Mouse (Mus musculus): ENCODE measurements around the gene Ercc4. TPM values are rescaled to one million over a fixed set of nuclear protein-coding genes. Genes with fewer than 3 reads are reported as not detected.
"Not testable (repeated sequence)": the region's sequence is repeated elsewhere in the genome, so short reads cannot be mapped to it uniquely, and the experiment has no call there.

Gene Ercc4
- polyA plus RNA-seq (2015; fragmentation: Nextera tagmentation; extraction: Ambion mirVana) = 13.8 and 15.2 TPM in 2 replicates

DNA sequence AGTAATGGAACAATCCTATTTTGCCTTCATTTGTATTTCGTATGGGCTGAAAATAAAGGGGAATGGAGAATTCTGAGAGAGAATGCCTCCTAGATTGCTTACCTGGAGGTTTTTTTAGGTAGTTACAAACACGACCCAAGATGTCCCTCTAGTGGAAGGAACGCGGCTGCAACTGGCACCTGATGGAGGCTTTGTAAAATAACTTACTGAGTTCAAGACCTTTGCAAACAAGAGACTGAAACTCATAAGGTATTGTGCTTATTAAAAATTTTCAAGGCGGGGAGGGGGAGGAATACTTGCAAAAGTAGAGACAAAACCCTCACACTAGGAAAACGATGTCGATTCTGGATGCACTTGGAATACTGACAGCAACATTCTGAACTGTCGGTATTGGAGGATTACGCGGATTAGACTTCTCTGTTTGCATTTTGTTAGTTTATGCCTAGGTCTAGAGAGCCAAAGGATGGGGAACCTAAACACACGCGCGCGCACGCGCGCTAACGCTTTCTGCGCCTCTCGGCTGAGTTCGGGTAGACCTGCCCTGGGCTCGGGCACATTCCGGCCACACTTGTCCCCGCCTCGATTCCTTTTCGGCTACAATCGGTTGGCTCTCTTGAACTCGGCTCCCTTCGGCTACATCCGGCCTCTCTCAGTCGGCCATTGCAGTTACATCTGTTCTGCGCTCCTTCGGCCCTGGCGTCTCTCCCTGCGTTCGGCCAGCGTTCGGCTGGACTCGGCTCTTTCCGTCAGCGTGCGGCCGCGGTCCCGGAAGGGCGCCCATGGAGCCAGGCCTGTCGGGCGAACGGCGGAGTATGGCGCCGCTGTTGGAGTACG, at the start of gene Ercc4:
Ercc4 (plus strand) TSS at position 529 of the 834 bp plus-strand sequence.
- WGBS = under 1% methylated on average over 53 of the region's 53 CpGs
- Histone ChIP-seq H3K27ac (replicated peaks) (peak within 1 kb of the TSS; percentile 89), H3K4me3 (peak within 1 kb of the TSS; percentile 72), H3K27me3 (no peaks in the 10 kb centered on the region), H3K4me2 (replicated peaks) (peak within 1 kb of the TSS; percentile 60), H3K4me1 (peaks cover 12% of the 10 kb centered on the region), H3K9ac (replicated peaks) (peak within 1 kb of the TSS; percentile 91), H3K36me3 (peaks cover 11% of the 10 kb centered on the region), H3K9me3 (no peaks in the 10 kb centered on the region)
- peak; percentile 99 for ATAC-seq (replicated peaks)

GRCm38 (mm10) chr16:13061113-13061512, 48.4 kb upstream of the Ercc4 start:
- no peaks in the 10 kb centered on the region for H3K36me3 ChIP-seq
- ATAC-seq (replicated peaks) = no peak
- no peak overlapping the region for H3K4me3 ChIP-seq
- WGBS = 33% methylated on average over 10 of the region's 10 CpGs
- no peak overlapping the region for H3K9ac ChIP-seq (replicated peaks)
- no peak overlapping the region for H3K27ac ChIP-seq (replicated peaks)
- no peaks in the 10 kb centered on the region for H3K27me3 ChIP-seq
- no peak overlapping the region for H3K4me2 ChIP-seq (replicated peaks)
- no peaks in the 10 kb centered on the region for H3K4me1 ChIP-seq
- no peaks in the 10 kb centered on the region for H3K9me3 ChIP-seq

GRCm38 (mm10) chr16:13074176-13074575, 35.3 kb upstream of the Ercc4 start:
- Histone ChIP-seq H3K9me3 (no peaks in the 10 kb centered on the region), H3K4me3 (no peak overlapping the region), H3K4me1 (no peaks in the 10 kb centered on the region), H3K9ac (replicated peaks) (no peak overlapping the region), H3K27me3 (no peaks in the 10 kb centered on the region), H3K36me3 (no peaks in the 10 kb centered on the region), H3K4me2 (replicated peaks) (no peak overlapping the region), H3K27ac (replicated peaks) (no peak overlapping the region)
- ATAC-seq (replicated peaks) = no peak
- 86% methylated on average over 4 of the region's 4 CpGs for WGBS

DNA sequence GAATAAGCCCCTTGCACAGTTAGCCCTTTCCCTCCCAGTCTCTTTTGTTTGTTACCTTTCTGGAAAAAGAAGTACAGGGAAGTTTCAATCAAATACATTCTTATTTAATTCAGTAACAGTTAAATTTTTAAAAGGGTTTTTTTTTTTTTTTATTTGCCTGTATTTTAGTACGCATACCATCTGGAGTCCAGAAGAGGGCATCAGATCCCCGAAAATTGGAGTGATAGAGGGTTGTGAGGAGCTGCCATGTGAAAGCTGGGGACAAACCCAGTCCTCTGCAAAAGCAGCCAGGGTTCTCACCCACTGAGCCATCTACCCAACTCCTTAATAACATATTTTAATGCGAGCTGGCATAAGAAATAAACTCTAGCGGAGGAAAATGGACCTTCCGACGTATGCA, 29.3 kb upstream of the Ercc4 start:
- no peak for ATAC-seq (replicated peaks)
- Histone ChIP-seq H3K36me3 (no peaks in the 10 kb centered on the region), H3K27me3 (no peaks in the 10 kb centered on the region), H3K9me3 (no peaks in the 10 kb centered on the region), H3K27ac (replicated peaks) (no peak overlapping the region), H3K4me1 (no peaks in the 10 kb centered on the region), H3K4me3 (no peak overlapping the region), H3K4me2 (replicated peaks) (no peak overlapping the region), H3K9ac (replicated peaks) (no peak overlapping the region)
- 75% methylated on average over 6 of the region's 6 CpGs for WGBS

- Histone ChIP-seq H3K9me3 (no peaks in the 10 kb centered on the region), H3K9ac (replicated peaks) (no peak overlapping the region), H3K4me3 (no peak overlapping the region), H3K27me3 (no peaks in the 10 kb centered on the region), H3K36me3 (no peaks in the 10 kb centered on the region), H3K4me2 (replicated peaks) (no peak overlapping the region), H3K4me1 (no peaks in the 10 kb centered on the region), H3K27ac (replicated peaks) (no peak overlapping the region)
- ATAC-seq (replicated peaks) = no peak
- WGBS = 48% methylated on average over 6 of the region's 6 CpGs
Measured at GRCm38 (mm10) chr16:13083155-13083798, 26.2 kb upstream of the Ercc4 start.

GRCm38 (mm10) chr16:13108356-13108755, 1.1 kb upstream of the Ercc4 start:
- peaks cover 6% of the 10 kb centered on the region for H3K36me3 ChIP-seq
- 92% methylated on average over 12 of the region's 12 CpGs for WGBS
- H3K27me3 ChIP-seq = no peaks in the 10 kb centered on the region
- H3K4me3 ChIP-seq = no peak overlapping the region
- peaks cover 12% of the 10 kb centered on the region for H3K4me1 ChIP-seq
- no peak overlapping the region for H3K9ac ChIP-seq (replicated peaks)
- H3K4me2 ChIP-seq (replicated peaks) = no peak overlapping the region
- H3K9me3 ChIP-seq = no peaks in the 10 kb centered on the region
- H3K27ac ChIP-seq (replicated peaks) = no peak overlapping the region
- ATAC-seq (replicated peaks) = no peak

DNA sequence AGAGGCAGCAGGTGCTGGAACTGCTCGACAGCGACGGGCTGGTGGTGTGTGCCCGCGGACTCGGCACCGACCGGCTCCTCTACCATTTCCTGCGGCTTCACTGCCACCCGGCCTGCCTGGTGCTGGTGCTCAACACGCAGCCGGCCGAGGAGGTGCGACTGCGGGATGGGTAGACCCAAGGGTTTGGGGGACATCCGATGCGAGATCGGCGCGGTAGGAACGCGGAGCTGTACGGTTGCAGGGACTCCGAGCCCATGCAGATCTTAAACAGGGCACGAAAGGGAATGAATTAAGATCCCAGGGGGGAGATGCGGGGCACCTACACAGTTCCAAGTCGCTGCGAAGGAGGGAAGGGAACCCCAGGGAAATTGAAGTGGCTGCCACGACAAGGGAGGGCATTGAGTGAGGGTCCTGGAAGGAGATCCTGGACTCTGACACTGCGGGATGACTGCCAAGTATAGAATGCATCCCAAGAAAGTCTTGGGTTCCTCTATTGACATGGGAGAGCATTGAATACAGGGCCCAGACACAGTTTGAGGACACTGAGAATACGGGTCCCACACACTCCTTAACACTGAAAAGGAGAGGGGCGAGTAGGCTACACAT, 609 bp downstream of the Ercc4 start:
- ATAC-seq (replicated peaks) = peak; percentile 24
- Histone ChIP-seq H3K4me3 (peak overlapping the region; percentile 72), H3K4me2 (replicated peaks) (peak overlapping the region; percentile 60), H3K9ac (replicated peaks) (peak overlapping the region; percentile 91), H3K36me3 (peaks cover 12% of the 10 kb centered on the region), H3K9me3 (no peaks in the 10 kb centered on the region), H3K27me3 (no peaks in the 10 kb centered on the region), H3K4me1 (peaks cover 12% of the 10 kb centered on the region), H3K27ac (replicated peaks) (peak overlapping the region; percentile 89)
- under 1% methylated on average over 32 of the region's 32 CpGs for WGBS

- Histone ChIP-seq H3K4me1 (peaks cover 7% of the 10 kb centered on the region), H3K27me3 (no peaks in the 10 kb centered on the region), H3K9ac (replicated peaks) (no peak overlapping the region), H3K27ac (replicated peaks) (no peak overlapping the region), H3K4me3 (no peak overlapping the region), H3K4me2 (replicated peaks) (no peak overlapping the region), H3K36me3 (peaks cover 13% of the 10 kb centered on the region), H3K9me3 (no peaks in the 10 kb centered on the region)
- ATAC-seq (replicated peaks) = no peak
- 97% methylated on average over 2 of the region's 2 CpGs for WGBS
Measured at GRCm38 (mm10) chr16:13114821-13115220, 5.3 kb downstream of the Ercc4 start.

DNA sequence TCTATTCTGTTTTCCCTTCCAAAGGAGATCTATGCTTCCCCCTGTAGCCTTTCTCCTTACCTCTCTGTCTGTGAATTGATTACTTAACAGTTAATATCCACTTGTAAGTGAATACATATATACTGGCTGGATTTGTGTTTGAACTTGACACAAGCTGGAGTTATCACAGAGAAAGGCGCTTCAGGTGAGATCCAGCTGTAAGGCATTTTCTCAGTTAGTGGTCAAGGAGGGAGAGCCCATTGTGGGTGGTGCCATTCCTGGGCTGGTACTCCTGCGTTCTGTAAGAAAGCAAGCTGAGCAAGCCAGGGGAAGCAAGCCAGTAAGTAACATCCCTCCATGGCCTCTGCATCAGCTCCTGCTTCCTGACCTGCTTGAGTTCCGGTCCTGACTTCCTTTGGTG, 6.0 kb downstream of the Ercc4 start:
- peaks cover 13% of the 10 kb centered on the region for H3K36me3 ChIP-seq

GRCm38 (mm10) chr16:13117299-13117966, 7.9 kb downstream of the Ercc4 start:
- whole genome bisulfite sequencing = 65% methylated on average over 9 of the region's 9 CpGs
- H3K27ac ChIP-seq (replicated peaks) = no peak overlapping the region
- H3K4me3 ChIP-seq = no peak overlapping the region
- peak; percentile 93 for ATAC-seq (replicated peaks)
- H3K27me3 ChIP-seq = no peaks in the 10 kb centered on the region
- peaks cover 13% of the 10 kb centered on the region for H3K36me3 ChIP-seq
- H3K9me3 ChIP-seq = no peaks in the 10 kb centered on the region
- H3K9ac ChIP-seq (replicated peaks) = no peak overlapping the region
- no peak overlapping the region for H3K4me2 ChIP-seq (replicated peaks)
- no peaks in the 10 kb centered on the region for H3K4me1 ChIP-seq

More for the DNA sequence above, 6.0 kb downstream of the Ercc4 start:
- not testable (repeated sequence) for H3K4me2 ChIP-seq (replicated peaks); ATAC-seq (replicated peaks); H3K4me1 ChIP-seq; H3K9ac ChIP-seq (replicated peaks); H3K4me3 ChIP-seq; H3K27ac ChIP-seq (replicated peaks); H3K27me3 ChIP-seq; H3K9me3 ChIP-seq
- 88% methylated on average over 3 of the region's 3 CpGs for WGBS

DNA sequence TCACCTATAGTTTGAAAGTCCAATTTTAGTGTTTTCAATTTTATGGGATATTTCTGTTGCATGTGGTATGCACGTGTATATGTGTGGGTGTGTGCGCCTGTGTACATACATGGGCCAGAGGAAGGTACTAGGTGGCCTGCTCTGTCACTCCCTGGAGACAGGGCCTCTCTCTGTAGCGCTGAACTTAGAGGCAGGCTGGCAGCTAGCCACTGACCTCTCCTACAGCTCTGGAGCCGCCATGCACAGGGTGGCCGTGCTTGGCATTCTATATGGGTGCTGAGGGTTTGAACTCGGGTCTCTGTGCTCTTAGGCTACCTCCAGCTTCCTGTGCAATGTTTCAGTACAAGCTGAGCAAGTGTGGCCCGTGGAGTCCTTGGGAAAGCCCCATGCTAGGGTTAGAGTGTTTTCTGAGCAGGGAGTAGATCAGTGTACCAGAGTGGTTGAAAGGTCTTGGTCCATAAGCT, 8.5 kb downstream of the Ercc4 start:
- Histone ChIP-seq H3K4me2 (replicated peaks) (no peak overlapping the region), H3K9me3 (no peaks in the 10 kb centered on the region), H3K27ac (replicated peaks) (no peak overlapping the region), H3K27me3 (no peaks in the 10 kb centered on the region), H3K9ac (replicated peaks) (no peak overlapping the region), H3K36me3 (peaks cover 13% of the 10 kb centered on the region), H3K4me3 (no peak overlapping the region), H3K4me1 (no peaks in the 10 kb centered on the region)
- 93% methylated on average over 7 of the region's 7 CpGs for WGBS
- no peak for ATAC-seq (replicated peaks)

Data from forebrain, embryonic 15.5 days (tissue).